Mouse (Mus musculus) CH12.LX (cell line): ENCODE data around the gene Kin. TPM values are rescaled to one million over a fixed set of nuclear protein-coding genes. Genes with fewer than 3 reads are reported as not detected.
A peak's percentile ranks its signal among the peaks of the same experiment; 100 is the strongest.

Experiments
- DNase-seq: peaks from one replicate; pipeline ENCODE4 v3.0.0-alpha.2; 2013; ENCODE audit errors: extremely low read depth
- H3K27ac ChIP-seq: 2 replicates; pipeline ENCODE4 v1.5.1; 2012; ENCODE audit warnings: low read depth, mild to moderate bottlenecking, control low read depth, moderate library complexity; ENCODE audit not compliant: insufficient read depth
- H3K27me3 ChIP-seq: replicated peaks from 2 replicates; pipeline ENCODE3; 2012; ENCODE audit warnings: inconsistent platforms
- H3K36me3 ChIP-seq, 2 experiments: replicated peaks in 1 of 2; 2 replicates each; pipeline versions ENCODE3 to v1.6.1; 2012; ENCODE audit warnings: inconsistent platforms in 1 of 2, low read length in 1 of 2, mild to moderate bottlenecking in 1 of 2, mixed read lengths in 1 of 2, moderate library complexity in 1 of 2; ENCODE audit not compliant: control insufficient read depth in 1 of 2, insufficient read depth in 1 of 2
- H3K4me1 ChIP-seq, 2 experiments: 2 replicates each; pipeline ENCODE4 v1.6.1; 2012; ENCODE audit warnings: inconsistent platforms in 1 of 2, moderate library complexity in 1 of 2; ENCODE audit not compliant: insufficient read depth in 2 of 2, control insufficient read depth in 1 of 2
- H3K4me2 ChIP-seq: 2 replicates; pipeline ENCODE4 v1.6.1; 2012; ENCODE audit warnings: low read depth, mild to moderate bottlenecking, control low read depth; ENCODE audit not compliant: poor library complexity, insufficient read depth, severe bottlenecking
- H3K4me3 ChIP-seq, 3 experiments: fragments of 150-350 bp in 1 of 3; sonication (generic) in 1 of 3; replicated peaks in 1 of 3; 2 replicates each; pipeline versions ENCODE3 to v1.5.1; 2011 to 2012; ENCODE audit warnings: low read depth in 2 of 3, low read length in 2 of 3, mild to moderate bottlenecking in 2 of 3, moderate library complexity in 2 of 3, control low read depth in 1 of 3, improper control_type of control experiment in 1 of 3, inconsistent platforms in 1 of 3, mixed read lengths in 1 of 3; ENCODE audit not compliant: poor library complexity in 1 of 3
- H3K79me2 ChIP-seq: replicated peaks from 2 replicates; pipeline ENCODE4 v1.6.1; 2012; ENCODE audit warnings: mild to moderate bottlenecking, moderate library complexity; ENCODE audit not compliant: control insufficient read depth, poor library complexity, insufficient read depth, severe bottlenecking; ENCODE audit errors: extremely low read depth
- H3K9ac ChIP-seq: 2 replicates; pipeline ENCODE4 v1.6.1; 2012; ENCODE audit warnings: low read depth, mild to moderate bottlenecking, control low read depth, moderate library complexity; ENCODE audit not compliant: insufficient read depth
- H3K9me3 ChIP-seq: replicated peaks from 2 replicates; pipeline ENCODE3; 2012; ENCODE audit warnings: low read length, inconsistent platforms, mixed read lengths
- BHLHE40 ChIP-seq: IDR thresholded peaks from 2 replicates; pipeline ENCODE4 v1.6.1; 2011; ENCODE audit warnings: mild to moderate bottlenecking, low read depth, low read length, improper control_type of control experiment
- CTCF ChIP-seq, 2 experiments: IDR thresholded peaks in 1 of 2; conservative IDR thresholded peaks in 1 of 2; 2 replicates each; pipeline ENCODE4 v1.5.1; 2011 to 2012; ENCODE audit warnings: low read depth in 2 of 2, low read length in 2 of 2, improper control_type of control experiment in 1 of 2, inconsistent platforms in 1 of 2, mild to moderate bottlenecking in 1 of 2, moderate library complexity in 1 of 2
- E2F4 ChIP-seq: IDR thresholded peaks from 2 replicates; pipeline ENCODE4 v1.6.1; 2011; ENCODE audit warnings: low read depth, low read length, improper control_type of control experiment; ENCODE audit not compliant: insufficient replicate concordance
- ETS1 ChIP-seq: conservative IDR thresholded peaks from 2 replicates; pipeline ENCODE4 v1.6.1; 2012; ENCODE audit warnings: low read depth, mild to moderate bottlenecking, inconsistent platforms, low read length, improper control_type of control experiment, moderate library complexity
- GABPA ChIP-seq: IDR thresholded peaks from 2 replicates; pipeline ENCODE4 v1.6.1; 2012; ENCODE audit warnings: low read depth, low read length, improper control_type of control experiment, inconsistent platforms; ENCODE audit not compliant: insufficient replicate concordance
- JUN ChIP-seq: IDR thresholded peaks from 2 replicates; pipeline ENCODE4 v1.6.1; 2011; ENCODE audit warnings: low read depth, mild to moderate bottlenecking, low read length, improper control_type of control experiment, moderate library complexity; ENCODE audit not compliant: insufficient read depth
- KAT2A ChIP-seq: IDR thresholded peaks from 2 replicates; pipeline ENCODE4 v1.6.1; 2012; ENCODE audit warnings: low read length, improper control_type of control experiment, inconsistent platforms; ENCODE audit not compliant: insufficient replicate concordance
- MEF2A ChIP-seq: IDR thresholded peaks from 2 replicates; pipeline ENCODE4 v1.6.1; 2014; ENCODE audit warnings: low read depth, mild to moderate bottlenecking, inconsistent platforms, low read length, improper control_type of control experiment, borderline replicate concordance
- NELFE ChIP-seq: IDR thresholded peaks from 2 replicates; pipeline ENCODE4 v1.6.1; 2011; ENCODE audit warnings: low read depth, low read length, improper control_type of control experiment
- NRF1 ChIP-seq: IDR thresholded peaks from 2 replicates; pipeline ENCODE4 v1.6.1; 2014; ENCODE audit warnings: low read depth, mild to moderate bottlenecking, inconsistent platforms, low read length, improper control_type of control experiment, moderate library complexity
- POLR2A ChIP-seq: IDR thresholded peaks from 2 replicates; pipeline ENCODE4 v1.6.1; 2011; ENCODE audit warnings: low read depth, mild to moderate bottlenecking, improper control_type of control experiment, low read length
- SIN3A ChIP-seq: IDR thresholded peaks from 2 replicates; pipeline ENCODE4 v1.6.1; 2012; ENCODE audit warnings: low read length, improper control_type of control experiment, inconsistent platforms
- SMC3 ChIP-seq: IDR thresholded peaks from 2 replicates; pipeline ENCODE4 v1.6.1; 2011; ENCODE audit warnings: low read depth, low read length, improper control_type of control experiment
- ZC3H11A ChIP-seq: IDR thresholded peaks from 2 replicates; pipeline ENCODE4 v1.6.1; 2012; ENCODE audit warnings: low read depth, mild to moderate bottlenecking, inconsistent platforms, low read length, improper control_type of control experiment
- ZKSCAN1 ChIP-seq: IDR thresholded peaks from 2 replicates; pipeline ENCODE4 v1.6.1; 2012; ENCODE audit warnings: low read depth, inconsistent platforms, low read length, improper control_type of control experiment, borderline replicate concordance
- ZMIZ1 ChIP-seq: IDR thresholded peaks from 2 replicates; pipeline ENCODE4 v1.6.1; 2012; ENCODE audit warnings: low read depth, mild to moderate bottlenecking, inconsistent platforms, low read length, improper control_type of control experiment
- dilution Hi-C: fragments of 300-500 bp; cut with MboI; formaldehyde crosslinking; loops from 2 replicates; pipeline ENCODE4 v1.14.3; 2020; ENCODE audit warnings: low sequenced_read_pairs; ENCODE audit not compliant: extremely low pct_unique_long_range_greater_than_20kb, extremely low pct_ligation_motif_present
- in situ Hi-C: fragments of 300-500 bp; cut with MboI; formaldehyde crosslinking; loops from 3 replicates; pipeline ENCODE4 v1.14.3; 2019; ENCODE audit warnings: low sequenced_read_pairs, low pct_ligation_motif_present, low pct_unique_long_range_greater_than_20kb, mixed read lengths
- polyA plus RNA-seq: library from polyadenylated mRNA; unstranded; fragments of >175 nt; gene quantifications from 2 replicates; pipeline ENCODE4 v1.2.1, GENCODE M21; 2012; ENCODE audit warnings: low read depth; ENCODE audit not compliant: insufficient read length
- total RNA-seq, 2 experiments: library from RNA; depleted of rRNA; stranded (reverse); fragments of 300-350 nt in 1 of 2; fragments of >200 nt in 1 of 2; gene quantifications; 2 replicates each; pipeline ENCODE4 v1.2.3; 2012 to 2014

The Kin gene
- total and polyA plus RNA-seq, 3 experiments: 23.0 to 44.7 (median 31.5) TPM

DNA sequence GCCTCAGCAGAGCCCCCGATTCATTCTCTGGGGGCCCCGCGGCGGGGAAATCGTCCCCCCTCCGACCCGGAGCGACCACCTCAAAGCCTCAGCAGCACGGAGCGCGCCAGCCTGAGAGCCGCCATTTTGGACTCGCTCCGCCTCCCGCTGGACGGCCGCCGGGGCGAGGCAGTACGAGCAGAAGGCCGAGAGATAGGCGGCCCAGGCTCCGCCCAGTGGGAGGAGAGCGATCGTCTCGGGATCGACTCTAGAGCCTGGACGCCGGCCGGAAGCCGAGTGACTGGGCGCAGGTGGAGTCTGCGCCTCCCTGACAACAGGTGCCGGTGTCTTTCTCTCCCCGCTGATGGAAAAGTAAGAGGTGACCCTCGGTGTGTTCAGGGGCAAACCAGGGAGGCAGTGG lies 31.9 kb upstream of the Kin start, which contains the start of gene Taf3 (continued):
- TF ChIP-seq KAT2A (peak; percentile 80; the same call in 1 of the 2 replicates), MEF2A (peak; percentile 67; the same call in 1 of the 2 replicates), JUN (no peak), SIN3A (peak; percentile 98), POLR2A (peak; percentile 85), ETS1 (no peak), CTCF (conservative IDR thresholded peaks at IDR 0.05 in 1 of 2, IDR thresholded peaks at IDR 0.05 in 1 of 2; ENCODE audit: low read depth in 2 of 2, low read length in 2 of 2) (no peak), ZMIZ1 (peak; percentile 75), E2F4 (no peak)
- TF ChIP-seq, all 38 proteins: peak for 19

DNA sequence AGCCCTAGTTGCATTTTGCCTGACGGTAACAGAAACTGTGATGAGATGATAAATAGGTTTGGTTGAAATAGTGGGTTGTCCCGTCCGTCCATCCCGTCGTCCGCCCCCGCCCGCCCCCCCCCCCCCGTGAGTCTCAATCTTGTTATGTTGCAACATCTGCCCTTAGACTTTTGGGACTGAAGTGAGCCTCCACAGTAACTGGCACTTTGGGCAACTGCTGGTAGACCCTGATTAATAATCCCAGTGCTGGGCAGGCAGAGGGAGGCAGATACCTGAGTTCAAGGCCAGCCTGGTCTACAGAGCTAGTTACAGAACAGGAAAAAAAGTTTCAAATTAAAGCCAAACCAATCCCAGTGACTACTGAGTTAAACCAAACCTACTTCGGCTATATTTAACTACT lies 30.9 kb upstream of the Kin start:
- H3K4me1 ChIP-seq: peaks cover 0 to 21% of the 10 kb centered on the region in 2 experiments; a peak in 2 of 4 replicates
- dilution Hi-C loops (no loop called here), in situ Hi-C loops (no loop called here)
- H3K27me3 ChIP-seq: no peaks in the 10 kb centered on the region
- H3K27ac ChIP-seq: no peak overlapping the region
- H3K4me3 ChIP-seq: peak overlapping the region; percentile 69 to 98 (median 84)
- H3K4me2 ChIP-seq: peak overlapping the region; percentile 97
- TF ChIP-seq NELFE (no peak), ZC3H11A (no peak), JUN (no peak)
- peak overlapping the region; percentile 51; the same call in 1 of the 2 replicates for H3K9ac ChIP-seq
- H3K36me3 ChIP-seq: peaks cover 10 to 26% of the 10 kb centered on the region in 2 experiments
- no peaks in the 10 kb centered on the region for H3K9me3 ChIP-seq
- peaks cover 26% of the 10 kb centered on the region for H3K79me2 ChIP-seq
- no peak for DNase-seq

DNA sequence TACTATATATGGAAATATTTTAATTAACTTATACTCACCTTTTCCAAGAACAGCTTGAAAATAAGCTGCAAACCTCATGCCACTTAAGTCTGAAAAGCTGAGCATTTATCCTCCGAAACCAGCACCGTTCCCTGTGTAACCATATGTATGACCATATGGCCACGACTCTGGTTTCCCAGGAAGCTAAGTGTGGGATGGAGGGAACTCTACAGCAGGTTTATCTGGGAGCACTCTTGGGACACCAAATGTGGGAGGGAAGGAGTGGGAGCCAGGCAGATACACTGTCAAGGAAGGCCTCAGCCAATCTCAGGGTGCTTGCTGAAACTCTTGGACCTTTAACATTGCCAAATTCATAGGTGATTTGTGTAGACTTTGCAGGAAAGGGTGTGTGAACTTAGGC lies 29.5 kb upstream of the Kin start:
- Histone ChIP-seq H3K27ac (no peak overlapping the region), H3K4me3 (no peak overlapping the region), H3K79me2 (peaks cover 22% of the 10 kb centered on the region), H3K36me3 (peaks cover 21 to 38% of the 10 kb centered on the region in 2 experiments), H3K4me2 (no peak overlapping the region), H3K9ac (no peak overlapping the region), H3K9me3 (no peaks in the 10 kb centered on the region)
- dilution Hi-C loops: no loop called here
- in situ Hi-C loops: no loop called here
- TF ChIP-seq ZKSCAN1 (no peak), SMC3 (no peak), BHLHE40 (no peak), NRF1 (no peak), ETS1 (no peak), GABPA (no peak)
- TF ChIP-seq, all 38 proteins: peak for 0
- H3K27me3 ChIP-seq: no peaks in the 10 kb centered on the region
- DNase-seq: no peak
- peaks cover 0 to 21% of the 10 kb centered on the region in 2 experiments; a peak in 2 of 4 replicates for H3K4me1 ChIP-seq
